Mouse (Mus musculus): Measurements from ENCODE around the gene Gtf2e1.

The Gtf2e1 gene

DNA sequence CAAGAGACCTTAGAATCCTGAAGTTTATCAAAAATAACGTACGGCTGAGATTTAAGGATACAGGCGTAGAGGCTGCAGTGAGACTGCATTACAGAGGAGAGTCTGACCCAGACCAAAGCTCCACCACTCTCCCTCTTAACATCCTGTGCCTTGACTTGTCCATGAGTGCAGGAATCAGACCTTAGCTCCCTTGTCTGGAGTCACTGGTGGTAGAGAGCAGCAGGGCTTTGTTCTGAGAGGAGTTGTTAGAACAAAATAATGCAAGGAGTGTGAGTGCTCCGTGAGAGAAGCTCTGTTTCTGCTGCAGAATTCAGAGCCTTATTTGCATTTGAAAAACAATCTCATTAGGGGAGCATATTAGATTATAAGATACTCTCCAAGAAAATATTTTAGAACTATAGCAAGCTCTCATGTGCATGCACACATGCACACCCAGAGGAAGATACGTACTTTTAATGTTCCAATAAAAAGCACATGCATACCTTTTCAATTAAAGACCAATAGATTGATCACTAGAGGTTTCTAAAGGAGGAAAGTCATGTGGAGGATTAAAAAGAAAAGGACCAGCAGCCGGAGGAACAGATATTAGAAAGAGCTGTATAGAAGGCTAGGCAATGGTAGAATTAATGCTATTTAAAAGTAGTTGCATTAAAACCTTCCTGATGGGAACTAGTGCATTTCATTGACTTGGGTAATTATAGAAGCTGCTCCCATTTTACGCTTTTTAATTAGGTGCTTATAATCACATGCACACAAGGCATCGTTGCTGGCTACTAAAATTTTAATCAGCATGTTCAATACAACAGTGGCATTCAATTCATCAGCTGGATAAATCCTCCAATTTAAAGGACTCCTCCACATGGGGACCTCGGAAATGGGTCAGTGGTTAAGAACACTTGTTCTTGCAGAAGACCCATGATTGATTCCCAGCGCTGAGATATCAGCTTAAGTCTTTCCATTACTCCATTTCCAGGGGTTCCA lies 61.0 kb downstream of the Gtf2e1 start:
- DNase-seq (ENCODE audit: low read depth, low spot score), result no peak

DNA sequence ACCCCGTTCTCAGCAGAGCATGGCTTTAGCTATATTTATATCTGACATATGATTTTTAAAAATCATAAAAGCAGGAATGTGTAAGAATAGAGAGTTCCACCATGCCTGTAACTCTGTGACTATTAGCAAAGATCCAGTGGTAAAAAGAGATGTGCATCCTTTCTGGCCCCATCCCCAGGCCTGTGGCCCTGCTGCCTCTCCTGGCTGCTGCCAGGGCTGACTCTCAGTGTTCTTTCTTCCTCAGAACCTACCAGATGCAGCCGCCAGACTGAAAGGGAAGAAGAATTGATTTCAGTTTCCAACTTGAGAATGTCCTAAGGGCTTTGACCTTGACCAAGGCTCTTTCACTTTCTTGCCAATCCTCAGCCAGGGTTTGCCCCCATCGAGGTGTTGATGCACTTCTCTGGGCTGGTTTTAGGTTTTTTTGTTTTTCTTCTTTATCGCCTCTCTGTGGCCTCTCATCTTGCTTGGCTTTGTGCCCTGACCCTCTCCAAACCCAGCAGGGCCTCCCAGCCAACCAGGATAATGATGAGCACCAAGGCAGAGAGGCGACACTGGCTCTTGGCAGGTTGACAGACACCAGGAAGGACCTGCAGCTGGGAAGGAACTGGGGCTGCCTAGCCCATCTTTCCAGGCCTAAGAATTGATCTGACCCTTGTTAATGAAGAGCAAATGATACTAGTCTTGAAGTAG lies 66.8 kb downstream of the Gtf2e1 start:
- no peak for DNase-seq (ENCODE audit: low read depth, low spot score)

DNA sequence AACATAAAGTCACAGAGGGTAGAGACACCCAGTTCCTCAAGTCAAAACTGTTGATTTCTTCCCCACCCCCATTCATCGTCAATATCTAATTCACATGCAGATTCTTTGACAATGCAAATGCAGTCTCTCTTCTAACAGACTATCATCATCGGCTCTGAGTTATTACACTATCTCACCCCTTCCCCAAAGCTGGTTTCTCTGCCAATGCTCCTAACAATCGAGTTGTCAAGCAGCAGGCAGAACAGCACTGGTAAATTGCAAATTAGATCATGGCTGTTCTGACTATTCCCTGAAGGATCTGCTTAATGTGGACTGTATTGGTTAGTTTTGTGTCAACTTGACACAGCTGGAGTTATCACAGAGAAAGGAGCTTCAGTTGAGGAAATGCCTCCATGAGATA lies 70.0 kb downstream of the Gtf2e1 start:
- DNase-seq (ENCODE audit: low read depth, low spot score), result no peak

DNA sequence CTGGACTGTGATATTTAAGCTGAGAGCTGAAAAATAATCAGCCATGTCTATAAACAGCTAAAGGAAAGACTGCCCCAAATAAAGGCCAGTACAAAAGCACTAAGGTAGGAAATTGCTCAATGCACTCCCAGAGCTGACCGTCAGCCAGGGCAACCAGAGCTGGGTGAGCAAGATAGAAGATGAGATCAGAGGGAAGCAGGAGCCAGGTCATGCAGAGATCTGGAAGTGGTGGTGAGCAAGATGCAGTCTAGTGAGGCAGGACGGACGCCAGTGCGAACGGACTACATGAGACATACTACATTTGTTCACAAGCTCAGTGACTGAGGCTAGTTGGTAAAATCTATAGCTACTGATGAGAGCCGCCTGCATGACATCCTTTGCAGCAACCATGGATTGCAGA lies 75.6 kb downstream of the Gtf2e1 start:
- no peak for DNase-seq (ENCODE audit: low read depth, low spot score)

DNA sequence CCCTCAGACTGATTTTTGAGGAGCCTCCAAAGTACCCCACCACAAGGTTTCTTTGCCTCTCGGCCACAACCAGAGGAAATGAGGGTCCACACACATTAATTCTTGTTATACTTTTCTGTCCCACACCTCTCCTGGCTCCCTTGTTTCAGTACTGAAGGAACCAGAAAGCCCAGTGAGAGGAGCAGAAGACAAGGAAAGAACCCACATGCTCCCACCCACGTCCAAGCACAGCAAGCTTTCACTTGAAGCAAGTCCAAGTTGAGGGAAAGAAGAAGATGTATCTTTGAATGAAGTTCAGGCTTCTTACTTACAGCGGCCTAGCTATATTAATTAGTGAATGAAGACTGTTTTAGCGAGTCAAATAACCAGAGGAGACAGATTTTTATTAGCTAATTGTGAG lies 76.7 kb downstream of the Gtf2e1 start:
- DNase-seq (ENCODE audit: low read depth, low spot score), result no peak

DNA sequence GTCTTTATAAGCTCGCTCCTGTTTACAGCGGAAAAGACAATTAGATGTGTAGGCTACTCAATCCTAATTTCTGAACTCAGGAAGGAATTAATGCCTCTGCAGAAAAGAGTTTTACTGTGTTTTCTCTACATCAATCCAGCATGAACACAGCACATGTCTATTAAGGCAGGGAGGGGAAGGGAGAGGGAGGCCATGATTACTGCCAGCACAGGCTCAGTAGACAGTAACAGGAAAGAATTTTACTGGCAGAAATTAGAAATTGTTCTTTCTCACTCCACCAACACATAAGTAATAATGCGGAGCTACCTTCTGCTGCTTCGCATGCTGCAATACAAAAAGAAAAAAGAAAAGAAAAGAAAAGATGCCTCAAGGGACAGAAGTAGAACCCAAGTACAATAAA lies 78.0 kb downstream of the Gtf2e1 start:
- no peak for DNase-seq (ENCODE audit: low read depth, low spot score)

Measured in c-Kit-negative CD71-positive TER-119-positive erythroid progenitor cells, embryonic 14.5 days (primary cell).